Mouse (Mus musculus): ENCODE results near the gene Smim11. TPM values are rescaled to one million over a fixed set of nuclear protein-coding genes. Genes with fewer than 3 reads are reported as not detected.

The Smim11 gene
- polyA plus RNA-seq, 1 experiment from 2014 or later, result 65.6 TPM

DNA sequence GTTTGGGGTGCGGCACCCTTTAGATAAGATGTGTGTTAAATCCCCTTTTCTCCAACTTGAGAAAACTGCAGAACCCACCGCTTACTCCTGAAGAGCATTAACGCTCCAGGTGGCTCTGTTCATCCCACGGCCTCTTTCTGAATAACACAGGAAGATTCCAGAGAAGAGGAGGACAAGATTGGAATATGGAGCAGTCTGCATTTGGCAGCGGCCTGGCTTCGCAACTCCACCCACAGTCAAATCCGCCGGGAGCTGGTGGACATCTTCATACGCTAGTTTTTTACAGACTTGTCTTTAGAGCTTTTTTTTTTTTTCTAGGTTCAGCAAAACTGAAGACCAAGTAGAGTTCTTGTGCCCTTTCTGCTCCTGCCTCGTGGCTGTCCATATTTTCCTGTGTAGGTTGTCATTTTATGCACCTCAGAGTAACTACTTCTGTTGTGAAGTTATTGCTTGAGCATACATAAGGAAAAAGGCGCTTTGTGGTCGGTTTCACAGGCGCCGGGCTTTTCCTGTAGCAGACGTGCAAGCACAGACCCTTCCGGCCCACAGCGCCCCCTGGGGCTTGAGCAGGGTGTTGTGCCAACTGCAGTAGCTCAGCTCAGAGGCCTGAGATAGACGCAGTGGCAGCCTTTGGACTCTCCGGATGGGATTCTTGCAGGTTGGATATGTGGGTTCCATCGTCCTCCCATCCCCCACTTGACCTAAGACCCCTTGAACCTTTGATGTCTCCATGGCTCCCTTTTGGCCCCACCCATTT, 18.4 kb downstream of the Smim11 start:
- peak; percentile 62 for DNase-seq
- Histone ChIP-seq H3K27me3 (no peaks in the 10 kb centered on the region), H3K4me2 (no peak overlapping the region), H3K4me1 (replicated peaks) (peaks cover 8% of the 10 kb centered on the region), H3K9me3 (replicated peaks) (no peaks in the 10 kb centered on the region), H3K4me3 (replicated peaks) (no peak overlapping the region), H3K9ac (no peak overlapping the region), H3K36me3 (no peaks in the 10 kb centered on the region), H3K27ac (no peak overlapping the region)
- no peak for ATAC-seq (ENCODE audit: low read depth)
- whole genome bisulfite sequencing (ENCODE audit: insufficient replicate concordance), result 40% methylated on average over 20 of the region's 20 CpGs

DNA sequence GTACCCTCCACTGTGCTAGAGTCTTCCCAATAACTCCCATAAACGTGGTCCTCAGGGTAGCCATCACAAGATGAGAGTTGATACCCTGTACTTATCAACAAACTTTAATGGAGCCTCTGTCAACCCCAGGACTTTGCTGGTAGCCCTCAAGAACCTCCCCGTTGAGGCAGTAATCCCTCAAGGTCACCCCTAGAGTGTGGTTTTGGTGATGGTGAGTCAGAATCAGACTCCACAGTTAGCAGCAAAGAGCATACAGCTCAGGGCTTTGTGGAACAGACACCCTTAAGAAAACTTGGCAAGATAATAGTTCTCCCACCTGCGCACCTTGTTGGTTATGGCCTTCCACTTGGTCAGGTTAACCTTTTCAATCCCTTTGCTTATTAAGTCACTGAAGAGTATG, 19.3 kb downstream of the Smim11 start:
- WGBS (ENCODE audit: insufficient replicate concordance), result 64% methylated on average over 3 of the region's 3 CpGs

DNA sequence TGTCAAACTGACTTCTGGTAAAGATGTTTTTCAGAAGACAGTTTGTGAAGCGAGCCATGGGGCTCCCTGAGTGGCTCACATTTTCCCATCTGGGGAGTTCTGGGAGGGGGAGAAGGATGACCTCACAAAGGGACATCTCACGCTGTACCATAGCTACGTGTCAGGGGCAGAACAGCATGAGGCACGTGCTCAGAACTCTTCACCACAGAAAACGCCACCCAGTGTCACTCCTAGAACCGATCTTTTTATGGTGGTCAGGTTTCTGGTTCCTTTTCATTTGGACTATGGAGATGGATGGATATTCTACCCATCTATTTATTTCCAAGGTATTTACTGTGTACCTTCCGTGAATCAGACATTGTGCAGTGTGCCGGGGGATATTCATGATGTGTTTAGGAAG, 20.3 kb downstream of the Smim11 start, which contains the start of gene Fam243:
TSS of gene Fam243 (minus strand) at position 101 of the 400 bp plus-strand sequence.
- Histone ChIP-seq H3K27me3 (peaks cover 3% of the 10 kb centered on the region; the same call in 1 of the 2 replicates), H3K9ac (no peak within 1 kb of the TSS), H3K36me3 (no peaks in the 10 kb centered on the region), H3K4me3 (replicated peaks) (no peak within 1 kb of the TSS), H3K27ac (no peak within 1 kb of the TSS), H3K9me3 (replicated peaks) (no peaks in the 10 kb centered on the region), H3K4me2 (no peak within 1 kb of the TSS), H3K4me1 (replicated peaks) (peaks cover 8% of the 10 kb centered on the region; the same call in 1 of the 2 replicates)
- ATAC-seq (ENCODE audit: low read depth) (no peak), DNase-seq (no peak)
- WGBS (ENCODE audit: insufficient replicate concordance), result 75% methylated on average over 8 of the region's 8 CpGs

More for the DNA sequence above, 19.3 kb downstream of the Smim11 start:
- Histone ChIP-seq H3K27ac (no peak overlapping the region), H3K9me3 (replicated peaks) (no peaks in the 10 kb centered on the region), H3K9ac (no peak overlapping the region), H3K4me1 (replicated peaks) (peaks cover 8% of the 10 kb centered on the region; the same call in 1 of the 2 replicates), H3K36me3 (no peaks in the 10 kb centered on the region), H3K4me3 (replicated peaks) (no peak overlapping the region), H3K27me3 (no peaks in the 10 kb centered on the region), H3K4me2 (no peak overlapping the region)
- ATAC-seq (ENCODE audit: low read depth), result no peak
- no peak for DNase-seq

DNA sequence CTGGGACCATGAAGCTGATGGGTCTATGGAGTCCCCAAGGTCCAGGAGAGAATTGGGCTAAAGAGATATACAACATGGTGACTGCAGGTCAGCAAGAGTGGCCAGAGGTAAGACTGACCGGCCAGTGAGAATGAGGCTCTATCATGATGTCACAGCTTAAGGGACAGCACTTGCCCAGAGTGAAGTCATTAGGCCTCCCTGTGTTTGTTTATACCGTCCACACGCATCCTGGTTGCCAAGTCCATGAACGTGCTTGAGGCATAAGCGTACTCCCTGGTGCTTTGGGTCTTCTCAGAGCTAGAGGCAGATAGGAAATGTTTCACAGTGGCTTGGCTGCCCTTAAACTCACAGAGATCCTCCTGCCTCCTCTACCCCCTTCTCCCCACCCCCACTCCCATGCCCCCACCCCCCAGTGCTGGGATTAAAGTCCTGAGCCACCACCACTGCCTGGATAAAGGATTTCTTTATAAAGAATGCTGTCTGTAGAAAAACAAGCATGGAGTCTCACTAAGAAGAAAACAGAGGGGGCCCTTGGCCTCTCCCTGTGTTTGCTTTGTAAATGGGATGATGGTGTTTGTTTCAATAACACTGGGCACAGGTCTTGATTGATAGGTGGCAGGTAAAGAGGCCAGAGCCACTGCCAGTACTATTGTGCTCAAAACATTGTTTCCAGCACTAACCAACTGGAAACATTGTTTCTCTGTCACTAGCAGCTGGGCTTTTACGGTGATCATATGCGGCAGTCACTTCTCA, 23.4 kb downstream of the Smim11 start:
- Histone ChIP-seq H3K9me3 (replicated peaks) (no peaks in the 10 kb centered on the region), H3K27me3 (peaks cover 6% of the 10 kb centered on the region; the same call in 1 of the 2 replicates), H3K4me1 (replicated peaks) (0 out of 2 replicates have a peak, but pooled peaks cover 3% of the 10 kb centered on the region), H3K4me2 (no peak overlapping the region), H3K36me3 (no peaks in the 10 kb centered on the region), H3K4me3 (replicated peaks) (no peak overlapping the region), H3K9ac (no peak overlapping the region), H3K27ac (no peak overlapping the region)
- 66% methylated on average over 7 of the region's 7 CpGs for WGBS (ENCODE audit: insufficient replicate concordance)
- no peak for DNase-seq
- ATAC-seq (ENCODE audit: low read depth), result no peak

DNA sequence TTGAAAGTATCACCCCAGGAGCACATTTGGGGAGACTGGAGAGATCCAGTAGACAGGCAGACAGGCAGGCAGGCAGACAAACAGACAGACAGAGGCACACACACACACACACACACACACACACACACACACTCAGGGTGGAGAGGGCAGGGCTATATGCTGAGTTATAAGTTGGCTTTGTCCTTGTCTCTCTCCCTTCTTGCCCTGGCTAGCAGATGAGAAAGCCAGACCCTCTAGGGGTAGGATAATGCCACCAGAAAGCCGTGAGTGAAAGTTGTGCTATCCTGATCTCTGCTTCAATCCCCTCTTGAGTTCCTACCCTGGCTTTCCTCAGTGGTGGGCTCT, 23.9 kb downstream of the Smim11 start:
- Histone ChIP-seq H3K27ac (no peak overlapping the region), H3K4me1 (replicated peaks) (no peaks in the 10 kb centered on the region), H3K4me3 (replicated peaks) (no peak overlapping the region), H3K9me3 (replicated peaks) (no peaks in the 10 kb centered on the region), H3K4me2 (no peak overlapping the region), H3K36me3 (no peaks in the 10 kb centered on the region), H3K27me3 (peaks cover 6% of the 10 kb centered on the region; the same call in 1 of the 2 replicates), H3K9ac (no peak overlapping the region)
- 50% methylated on average over 1 of the region's 1 CpGs for WGBS (ENCODE audit: insufficient replicate concordance)
- ATAC-seq (ENCODE audit: low read depth), result no peak
- DNase-seq, result no peak

DNA sequence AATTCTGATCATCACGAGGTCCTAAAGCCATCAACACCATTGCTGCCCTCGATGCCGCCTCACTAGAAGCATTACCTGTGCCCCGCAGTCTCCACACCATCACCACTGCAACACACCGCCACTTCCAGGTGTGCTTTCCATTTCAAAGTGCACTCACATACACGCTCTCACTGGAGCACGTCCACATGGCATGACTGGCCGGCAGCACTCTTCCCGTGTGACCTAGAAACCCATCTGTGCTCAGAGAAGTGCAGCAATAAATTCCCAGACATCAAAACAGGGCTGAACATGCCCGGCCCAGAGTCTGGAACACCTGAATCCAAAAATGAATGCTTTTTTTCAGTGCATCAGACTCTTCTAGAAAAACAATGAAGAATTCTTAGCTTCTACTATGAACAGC, 26.8 kb downstream of the Smim11 start:
- H3K4me1 ChIP-seq (replicated peaks), result no peaks in the 10 kb centered on the region
- no peak overlapping the region for H3K27ac ChIP-seq
- no peak overlapping the region for H3K4me2 ChIP-seq
- ATAC-seq (ENCODE audit: low read depth), result no peak
- WGBS (ENCODE audit: insufficient replicate concordance), result 72% methylated on average over 10 of the region's 10 CpGs
- H3K9me3 ChIP-seq (replicated peaks), result no peaks in the 10 kb centered on the region
- H3K9ac ChIP-seq, result no peak overlapping the region
- DNase-seq, result no peak
- H3K27me3 ChIP-seq, result peaks cover 6% of the 10 kb centered on the region; the same call in 1 of the 2 replicates
- H3K36me3 ChIP-seq, result no peaks in the 10 kb centered on the region
- no peak overlapping the region for H3K4me3 ChIP-seq (replicated peaks)

DNA sequence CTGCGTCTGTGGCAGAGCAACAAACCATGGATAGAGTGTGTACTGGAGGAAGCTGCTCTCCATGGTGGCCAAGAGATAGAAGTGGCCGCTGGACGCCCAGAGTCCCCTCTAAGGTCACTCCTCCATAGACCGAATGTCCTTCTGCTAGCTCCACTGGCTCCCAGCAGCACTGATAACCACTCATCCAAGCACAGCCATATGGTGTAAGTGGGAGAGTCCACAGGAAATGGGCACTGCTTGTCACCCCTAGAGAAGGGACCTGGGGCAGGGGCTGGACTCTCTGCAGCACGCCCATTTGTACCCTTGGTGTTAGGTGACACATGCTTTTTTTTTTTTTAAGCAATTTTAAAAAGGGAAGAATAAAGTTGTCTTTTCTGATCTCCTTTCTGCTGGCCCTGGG, 29.9 kb downstream of the Smim11 start:
- H3K4me1 ChIP-seq (replicated peaks), result no peaks in the 10 kb centered on the region
- no peak overlapping the region for H3K9ac ChIP-seq
- H3K4me3 ChIP-seq (replicated peaks), result no peak overlapping the region
- H3K27ac ChIP-seq, result no peak overlapping the region
- H3K9me3 ChIP-seq (replicated peaks), result no peaks in the 10 kb centered on the region
- H3K36me3 ChIP-seq, result no peaks in the 10 kb centered on the region
- no peak for ATAC-seq (ENCODE audit: low read depth)
- H3K27me3 ChIP-seq, result peaks cover 15% of the 10 kb centered on the region; the same call in 1 of the 2 replicates
- no peak for DNase-seq
- H3K4me2 ChIP-seq, result no peak overlapping the region
- WGBS (ENCODE audit: insufficient replicate concordance), result 36% methylated on average over 5 of the region's 5 CpGs

DNA sequence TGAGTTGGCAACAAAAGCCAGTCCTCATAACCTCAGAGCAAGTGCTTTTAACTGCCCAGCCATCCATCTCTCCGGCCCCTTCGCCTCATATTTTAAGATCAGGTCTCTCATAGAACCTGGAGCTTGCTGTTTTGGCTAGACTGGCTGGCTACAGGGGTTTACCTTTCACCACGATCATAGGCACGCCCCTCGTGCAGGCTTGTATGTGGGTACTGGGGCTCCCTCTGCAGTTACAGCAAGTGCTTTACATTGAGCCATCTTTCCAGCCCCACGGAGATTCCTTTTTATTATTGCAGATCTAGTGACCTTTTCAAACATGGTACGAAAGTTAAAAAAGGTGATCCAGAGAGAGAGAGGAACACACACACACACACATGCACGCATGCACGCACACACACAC, 33.5 kb downstream of the Smim11 start:
- H3K27ac ChIP-seq, result no peak overlapping the region
- H3K9ac ChIP-seq, result no peak overlapping the region
- no peak overlapping the region for H3K4me2 ChIP-seq
- no peak overlapping the region for H3K4me3 ChIP-seq (replicated peaks)
- H3K27me3 ChIP-seq, result peaks cover 12% of the 10 kb centered on the region; the same call in 1 of the 2 replicates
- 57% methylated on average over 9 of the region's 9 CpGs for WGBS (ENCODE audit: insufficient replicate concordance)
- no peak for DNase-seq
- H3K4me1 ChIP-seq (replicated peaks), result peaks cover 4% of the 10 kb centered on the region
- no peaks in the 10 kb centered on the region for H3K9me3 ChIP-seq (replicated peaks)
- ATAC-seq (ENCODE audit: low read depth), result no peak
- no peaks in the 10 kb centered on the region for H3K36me3 ChIP-seq

DNA sequence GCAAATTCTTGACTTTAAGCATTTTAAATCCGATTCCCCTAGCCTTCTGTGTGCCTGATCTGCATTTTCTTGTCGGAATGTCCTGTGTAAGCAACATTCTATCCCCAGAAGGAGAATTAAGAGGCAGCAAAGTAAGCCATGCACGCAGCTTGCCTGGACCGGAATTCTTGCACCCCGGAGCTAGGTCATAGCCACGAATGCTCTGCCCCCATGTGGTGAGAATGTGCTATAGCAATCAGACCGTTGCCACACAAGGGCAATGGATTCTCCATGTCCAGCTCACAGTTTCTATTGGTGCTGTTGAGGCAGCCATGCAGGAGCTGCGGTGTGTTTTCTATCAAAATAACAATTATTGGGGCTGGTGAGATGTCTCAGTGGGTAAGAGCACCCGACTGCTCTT, 35.2 kb downstream of the Smim11 start:
- ATAC-seq (ENCODE audit: low read depth) (no peak), DNase-seq (peak; percentile 51)
- H3K4me2 ChIP-seq, result no peak overlapping the region
- H3K4me1 ChIP-seq (replicated peaks), result peaks cover 21% of the 10 kb centered on the region
- no peaks in the 10 kb centered on the region for H3K36me3 ChIP-seq
- H3K4me3 ChIP-seq (replicated peaks), result no peak overlapping the region
- no peak overlapping the region for H3K9ac ChIP-seq
- WGBS (ENCODE audit: insufficient replicate concordance), result 8% methylated on average over 9 of the region's 9 CpGs
- peaks cover 12% of the 10 kb centered on the region; the same call in 1 of the 2 replicates for H3K27me3 ChIP-seq
- H3K27ac ChIP-seq, result no peak overlapping the region
- H3K9me3 ChIP-seq (replicated peaks), result no peaks in the 10 kb centered on the region

DNA sequence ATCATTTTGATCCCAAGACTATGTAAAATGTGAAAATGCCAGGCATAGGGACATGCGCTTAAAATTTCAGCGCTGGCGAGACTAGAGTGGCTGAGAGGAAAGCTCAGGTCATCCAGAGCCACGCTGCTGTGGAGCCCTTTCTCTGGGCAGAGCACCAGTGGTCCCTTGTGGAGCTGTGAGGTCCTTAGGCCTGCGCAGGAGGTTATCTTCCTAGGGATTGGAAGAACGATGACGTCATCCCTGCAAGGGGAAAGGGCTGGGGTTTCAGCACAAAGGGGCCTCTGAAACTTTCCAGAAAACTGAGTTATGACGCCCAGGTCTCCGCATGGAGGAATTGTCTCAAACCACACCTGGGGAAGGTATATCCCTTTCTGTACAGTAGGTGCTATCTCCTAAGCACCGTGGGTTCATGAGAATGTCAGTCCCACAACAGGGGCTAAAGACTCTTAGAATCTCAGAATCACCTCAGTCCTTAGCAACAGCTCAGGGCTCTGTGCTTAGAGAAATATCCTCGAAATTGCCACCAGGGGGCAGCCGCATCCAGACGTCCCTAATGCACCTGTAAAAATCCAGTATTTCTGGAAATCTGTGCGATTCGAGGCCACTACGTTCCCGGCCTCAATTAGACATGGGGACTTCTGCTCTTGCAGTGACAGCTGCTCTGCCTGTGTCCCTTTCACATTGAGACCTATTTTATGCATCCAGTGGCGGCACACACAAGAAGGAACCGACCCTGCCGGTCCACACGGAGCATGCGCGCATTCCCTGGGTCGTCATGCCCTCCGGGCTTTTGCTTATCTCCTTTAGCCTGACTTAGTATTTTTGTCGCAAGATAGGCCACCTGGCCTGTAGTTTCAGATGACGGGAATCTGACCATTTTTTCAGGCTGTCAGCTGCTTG, 39.8 kb downstream of the Smim11 start:
- Histone ChIP-seq H3K36me3 (no peaks in the 10 kb centered on the region), H3K9me3 (replicated peaks) (no peaks in the 10 kb centered on the region), H3K27me3 (peaks cover under 1% of the 10 kb centered on the region; the same call in 1 of the 2 replicates), H3K27ac (peak overlapping the region; percentile 58; the same call in 1 of the 2 replicates), H3K4me2 (peak overlapping the region; percentile 69), H3K9ac (0 out of 2 replicates have a peak overlapping the region, but pooled peaks have one; percentile 17), H3K4me3 (replicated peaks) (peak overlapping the region; percentile 48), H3K4me1 (replicated peaks) (peaks cover 41% of the 10 kb centered on the region)
- ATAC-seq (ENCODE audit: low read depth) (peak; percentile 86), DNase-seq (peak; percentile 76)
- WGBS (ENCODE audit: insufficient replicate concordance), result 23% methylated on average over 27 of the region's 27 CpGs

DNA sequence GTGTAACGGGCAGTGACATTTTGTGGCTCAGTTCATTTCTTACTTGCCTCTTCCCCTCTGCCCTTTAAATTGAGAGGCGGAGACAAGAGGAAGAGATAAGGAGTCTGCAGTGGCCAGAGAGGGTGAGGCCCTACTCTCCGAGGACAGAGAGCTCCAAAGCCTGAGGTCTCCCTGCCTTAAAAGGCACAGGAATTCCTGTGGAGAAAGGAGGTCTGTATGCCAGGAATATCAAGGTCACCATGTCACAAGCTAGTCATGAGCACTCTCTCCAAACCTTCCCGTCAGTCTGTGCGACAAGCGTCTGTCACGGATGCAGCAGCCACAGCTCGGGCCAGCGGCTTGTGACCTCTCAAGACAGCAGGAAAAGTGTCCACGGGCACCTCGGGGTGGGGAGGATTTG, 44.1 kb downstream of the Smim11 start:
- Histone ChIP-seq H3K4me1 (replicated peaks) (peaks cover 42% of the 10 kb centered on the region), H3K36me3 (no peaks in the 10 kb centered on the region), H3K27ac (peak overlapping the region; percentile 34; the same call in 1 of the 2 replicates), H3K9ac (peak overlapping the region; percentile 47; the same call in 1 of the 2 replicates), H3K4me2 (peak overlapping the region; percentile 43), H3K9me3 (replicated peaks) (no peaks in the 10 kb centered on the region), H3K27me3 (no peaks in the 10 kb centered on the region), H3K4me3 (replicated peaks) (no peak overlapping the region)
- 22% methylated on average over 11 of the region's 11 CpGs for WGBS (ENCODE audit: insufficient replicate concordance)
- no peak for DNase-seq
- peak; percentile 51 for ATAC-seq (ENCODE audit: low read depth)

Data from liver, embryonic 13.5 days (tissue).